Mouse (Mus musculus): ENCODE measurements around the gene Atp5b. TPM values are rescaled to one million over a fixed set of nuclear protein-coding genes. Genes with fewer than 3 reads are reported as not detected.

The Atp5b gene
- total RNA-seq, 2 experiments from 2014 or later = 1,697 to 1,804 TPM

Small RNA genes lying within 50 kb of the gene (microRNA-seq; reads per million reads assigned to microRNA genes)
- gene Mir677 = 10.3 to 24.2 reads per million in 2 experiments

Other genes starting within 250 kb of the Atp5b start
- gene Rdh19, start 233.3 kb upstream of the Atp5b start, total RNA-seq (2021) = not detected
- not detected for gene Rdh16f2, start 216.8 kb upstream of the Atp5b start, total RNA-seq (2021)
- not detected for gene Rdh7, start 194.5 kb upstream of the Atp5b start, total RNA-seq (2021)
- not detected for gene Sdr9c7, start 184.8 kb upstream of the Atp5b start, total RNA-seq (2021)
- gene Hsd17b6, start 75.7 kb upstream of the Atp5b start, total RNA-seq (2021) = not detected
- 1 to 10 TPM; 6.4 to 7.2 TPM for gene Prim1, start 68.1 kb upstream of the Atp5b start, total RNA-seq (2021)
- gene Naca, start 47.7 kb upstream of the Atp5b start, total RNA-seq (2021) = 100 to 1,000 TPM; 306 to 320 TPM
- gene Ptges3, start 24.3 kb upstream of the Atp5b start, total RNA-seq (2021) = 100 to 1,000 TPM; 131 to 134 TPM
- 10 to 100 TPM; 30.6 to 32.4 TPM for gene Baz2a, start 8.3 kb downstream of the Atp5b start, total RNA-seq (2021)
- 10 to 100 TPM in 1 of 2 experiments, 1 to 10 TPM in 1; 9.2 to 10.8 TPM for gene Rbms2, start 97.0 kb downstream of the Atp5b start, total RNA-seq (2021)
- gene Gls2, start 111.2 kb downstream of the Atp5b start, total RNA-seq (2021) = 10 to 100 TPM; 21.3 to 22.6 TPM
- 10 to 100 TPM; 10.7 to 11.3 TPM for gene Spryd4, start 128.5 kb downstream of the Atp5b start, total RNA-seq (2021)
- gene Mip, start 142.6 kb downstream of the Atp5b start, total RNA-seq (2021) = not detected
- gene Timeless, start 148.8 kb downstream of the Atp5b start, total RNA-seq (2021) = 1 to 10 TPM; 7.2 to 9.9 TPM
- not detected for gene Apon, start 170.8 kb downstream of the Atp5b start, total RNA-seq (2021)
- gene Apof, start 185.4 kb downstream of the Atp5b start, total RNA-seq (2021) = not detected
- 10 to 100 TPM; 19.0 to 21.1 TPM for gene Stat2, start 187.3 kb downstream of the Atp5b start, total RNA-seq (2021)
- gene Il23a, start 215.5 kb downstream of the Atp5b start, total RNA-seq (2021) = 1 to 10 TPM in 1 of 2 experiments, under 1 TPM in 1; 0.97 to 1.4 TPM
- 10 to 100 TPM; 13.3 to 13.4 TPM for gene Pan2, start 220.1 kb downstream of the Atp5b start, total RNA-seq (2021)
- 10 to 100 TPM; 65.9 to 68.9 TPM for gene Cnpy2, start 239.2 kb downstream of the Atp5b start, total RNA-seq (2021)